Mouse (Mus musculus) ZHBTc4 (cell line): Measurements from ENCODE around the gene Ostf1.

Experiments used
- DNase-seq: peaks from one replicate; pipeline ENCODE4 v3.0.0-alpha.2; 2011; ENCODE audit warnings: low read depth, low spot score

Ostf1 gene

GRCm38 (mm10) chr19:18631644-18632219 is at the start of gene Ostf1, which contains the start of gene Nmrk1:
Gene Ostf1, minus strand, starts transcription at chr19:18631823.
Gene Nmrk1, plus strand, starts transcription at chr19:18631950.
- DNase-seq: peak; percentile 97

DNA sequence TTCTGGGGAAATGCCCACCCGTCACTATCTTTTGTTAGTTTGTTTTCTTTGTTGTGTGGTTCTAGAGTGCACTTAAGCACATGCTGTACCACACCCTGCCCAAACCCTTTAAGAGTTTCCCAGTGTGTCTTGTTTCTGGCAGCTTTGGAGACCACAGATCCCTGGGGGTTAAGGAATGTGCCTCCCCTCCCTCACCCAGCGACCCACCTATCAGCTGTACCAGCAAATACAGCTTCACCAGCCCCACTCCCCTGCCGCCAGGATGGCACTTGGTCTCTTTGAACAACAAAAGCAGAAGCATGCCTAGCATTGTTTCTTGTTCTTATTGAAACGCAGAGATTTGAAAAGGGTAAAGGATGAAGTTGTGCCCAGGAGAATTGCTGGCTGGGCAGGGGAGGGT is 41.5 kb upstream of the Ostf1 start:
- DNase-seq: peak; percentile 93

GRCm38 (mm10) chr19:18672498-18672897 is 40.9 kb upstream of the Ostf1 start:
- no peak for DNase-seq

DNA sequence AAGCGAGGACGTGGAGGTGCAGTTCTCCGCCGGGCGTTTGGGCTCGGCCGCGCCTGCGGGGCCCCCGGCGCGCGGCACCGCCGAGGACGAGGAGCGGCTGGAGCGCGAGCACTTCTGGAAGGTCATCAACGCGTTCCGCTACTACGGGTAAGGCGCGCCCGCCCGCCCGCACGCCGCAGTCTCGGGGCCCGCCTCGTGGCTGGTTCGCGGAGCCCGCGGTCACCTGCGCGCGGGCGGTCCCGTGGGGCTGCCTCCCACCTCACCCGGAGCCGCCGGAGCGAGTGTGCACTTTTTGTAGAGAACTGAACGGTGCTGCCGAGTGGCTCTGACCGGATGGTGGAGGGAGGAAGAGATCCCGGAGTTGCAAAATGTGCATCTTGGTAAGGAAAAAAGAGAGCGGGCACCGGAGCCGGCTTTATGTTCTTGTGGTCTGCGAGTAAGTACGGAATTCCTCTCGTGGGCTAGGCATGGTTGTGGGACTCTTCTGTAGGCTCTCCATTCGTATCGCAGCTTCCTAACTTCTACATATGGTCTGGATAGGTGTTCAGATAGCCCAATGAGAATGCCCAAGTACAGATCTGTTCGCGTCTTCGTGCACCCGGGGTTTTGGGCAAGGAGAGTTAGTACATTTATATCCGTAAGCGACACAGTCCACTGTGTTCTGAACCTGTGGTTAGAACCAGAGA is 39.6 kb upstream of the Ostf1 start:
- peak; percentile 60 for DNase-seq

DNA sequence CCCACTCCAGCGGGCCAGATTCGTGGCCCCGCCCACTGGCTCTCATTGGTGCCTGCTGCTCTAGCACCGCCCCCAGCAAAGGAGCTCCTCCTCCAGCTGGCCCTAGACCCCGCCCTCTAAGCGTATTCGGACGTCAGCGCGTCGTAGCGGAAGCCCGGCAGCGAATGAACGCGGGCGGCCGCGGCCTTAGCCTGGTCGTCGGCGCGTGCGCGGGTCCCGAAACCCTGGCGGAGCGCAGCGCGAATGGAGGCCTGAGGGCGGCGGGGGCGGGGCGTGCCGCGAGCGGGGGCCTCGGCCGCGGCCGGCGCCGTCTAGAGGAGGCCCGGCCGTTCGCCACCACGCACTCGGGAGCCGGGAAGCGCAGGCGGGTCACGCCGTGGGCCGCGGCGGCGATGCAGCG is 39.0 kb upstream of the Ostf1 start, which contains the start of gene Carnmt1:
TSS of gene Carnmt1 (plus strand) at position 157 of the 400 bp plus-strand sequence.
- DNase-seq: peak; percentile 99

- no peak for DNase-seq
Measured at GRCm38 (mm10) chr19:18669551-18669950, 37.9 kb upstream of the Ostf1 start.

- no peak for DNase-seq
Measured at GRCm38 (mm10) chr19:18666966-18667365, 35.3 kb upstream of the Ostf1 start.

- peak; percentile 67 for DNase-seq
Measured at GRCm38 (mm10) chr19:18663904-18664303, 32.3 kb upstream of the Ostf1 start.

DNA sequence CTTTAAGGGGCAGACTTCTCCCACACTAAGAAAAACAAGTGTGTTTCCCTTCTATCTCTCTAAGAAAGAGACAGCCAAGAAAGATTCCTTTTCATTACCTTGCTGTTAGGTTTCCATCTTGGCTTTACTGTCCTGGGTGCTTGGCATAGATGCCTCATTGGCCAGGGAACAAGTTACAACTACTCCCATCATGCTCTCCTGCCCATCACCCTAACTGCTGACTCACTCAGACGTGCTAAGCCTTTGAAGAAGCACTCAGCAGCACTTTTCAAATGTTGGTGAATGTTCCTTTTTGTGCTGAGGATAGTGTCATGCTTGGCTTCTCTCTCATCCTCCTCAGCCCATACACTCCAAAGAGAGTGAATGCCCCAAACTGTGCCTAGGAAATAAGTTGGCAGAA is 30.1 kb upstream of the Ostf1 start:
- DNase-seq: no peak

DNA sequence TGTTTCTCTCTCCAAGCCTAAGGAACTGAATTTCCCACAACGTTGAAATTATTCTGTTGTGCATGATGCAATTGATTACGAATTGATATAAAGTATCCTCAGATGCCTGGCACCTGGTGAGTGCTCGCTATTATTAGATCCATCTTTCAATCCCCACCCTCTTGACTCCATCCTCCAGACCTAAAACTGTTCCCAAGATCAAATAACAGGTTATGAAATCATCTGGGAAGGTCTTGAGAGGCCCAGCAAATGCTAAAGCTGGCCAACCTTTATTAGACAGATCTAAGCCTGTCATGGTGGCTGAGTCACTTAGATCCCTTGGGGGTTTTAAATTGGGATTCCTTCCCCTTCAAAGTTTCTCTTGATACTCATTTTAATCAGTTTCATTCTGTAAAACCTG is 28.8 kb upstream of the Ostf1 start:
- DNase-seq: no peak

- no peak for DNase-seq
Measured at GRCm38 (mm10) chr19:18659349-18659748, 27.7 kb upstream of the Ostf1 start.

DNA sequence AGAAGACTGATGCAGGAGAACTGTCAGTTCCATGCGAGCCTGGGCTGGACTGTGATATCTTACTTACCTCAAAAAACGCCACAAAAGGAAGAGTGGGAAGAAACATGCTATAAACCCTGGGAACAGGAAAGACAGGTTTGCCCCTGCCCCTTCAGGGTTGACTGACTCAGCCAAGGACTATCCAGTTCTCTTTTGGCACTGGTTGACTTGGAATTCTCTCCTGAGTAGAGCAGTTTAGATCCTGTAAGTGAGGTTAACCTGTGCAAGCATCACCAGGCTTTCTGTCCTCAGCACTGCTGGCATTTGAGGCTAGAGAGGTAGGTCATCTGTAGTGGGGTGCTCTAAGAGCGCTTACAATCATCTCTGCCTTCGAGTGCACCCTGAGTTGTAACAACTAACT is 26.9 kb upstream of the Ostf1 start:
- DNase-seq: no peak

- peak; percentile 21 for DNase-seq
Measured at GRCm38 (mm10) chr19:18655999-18656398, 24.4 kb upstream of the Ostf1 start.

GRCm38 (mm10) chr19:18654984-18655383 is 23.4 kb upstream of the Ostf1 start:
- DNase-seq: no peak

DNA sequence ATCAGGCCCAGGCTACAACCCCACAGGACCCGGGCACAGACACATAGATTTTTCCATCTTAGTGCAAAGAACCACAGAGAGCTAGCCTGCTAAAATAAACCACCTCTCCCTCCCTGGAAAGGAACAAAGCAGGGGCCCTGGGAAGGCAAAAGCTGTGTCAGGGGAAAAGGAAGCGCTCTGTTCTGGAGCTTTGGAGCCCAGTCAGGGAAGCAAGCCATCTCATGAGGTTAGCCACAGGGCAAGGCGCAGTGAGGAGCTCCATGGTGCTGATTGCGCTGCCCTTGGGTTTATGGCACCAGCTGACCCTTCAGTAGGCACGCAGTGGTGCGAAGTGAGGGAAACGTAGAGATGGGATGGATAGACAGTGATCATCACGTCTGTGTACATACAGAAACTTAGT is 22.7 kb upstream of the Ostf1 start:
- DNase-seq: no peak

DNA sequence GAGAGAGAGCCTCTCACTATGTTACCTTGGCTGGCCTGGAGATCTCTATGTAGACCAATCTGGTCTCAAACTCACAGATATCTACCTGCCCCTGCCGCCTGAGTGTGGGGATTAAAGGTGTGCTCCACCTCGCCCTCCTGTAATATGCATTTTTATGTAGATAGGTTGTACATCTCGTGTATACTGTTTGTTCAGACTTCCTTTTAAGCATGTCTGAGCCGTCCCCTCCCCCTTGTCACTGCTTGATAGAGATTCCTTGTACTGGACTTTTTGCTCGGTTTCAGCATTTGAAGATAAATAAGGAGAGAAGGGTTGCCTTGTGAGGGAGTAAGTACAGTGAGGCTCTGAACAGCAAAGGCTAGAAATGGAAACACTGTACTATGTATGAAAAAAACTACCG is 21.4 kb upstream of the Ostf1 start:
- DNase-seq: no peak

- no peak for DNase-seq
Measured at GRCm38 (mm10) chr19:18652592-18652991, 21.0 kb upstream of the Ostf1 start.

DNA sequence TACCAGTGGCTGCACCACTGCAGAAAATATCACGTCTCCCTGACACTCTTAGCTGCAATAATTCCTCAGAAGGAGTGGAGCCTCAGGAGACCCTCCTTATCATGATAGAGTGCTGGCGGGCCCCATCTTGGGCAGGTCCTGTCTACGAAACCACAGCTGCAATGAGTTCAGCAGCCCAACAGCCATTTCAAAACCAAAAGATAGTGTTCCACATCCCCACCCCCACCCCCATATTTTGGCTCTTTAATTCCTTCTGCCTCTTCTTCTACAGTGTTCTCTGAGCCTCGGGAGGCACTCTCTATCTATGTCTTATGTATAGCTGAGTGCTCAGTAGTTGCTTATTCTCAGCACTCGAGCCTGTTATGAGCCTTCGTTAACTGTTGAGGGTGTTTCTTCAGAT is 18.9 kb upstream of the Ostf1 start:
- DNase-seq: no peak

DNA sequence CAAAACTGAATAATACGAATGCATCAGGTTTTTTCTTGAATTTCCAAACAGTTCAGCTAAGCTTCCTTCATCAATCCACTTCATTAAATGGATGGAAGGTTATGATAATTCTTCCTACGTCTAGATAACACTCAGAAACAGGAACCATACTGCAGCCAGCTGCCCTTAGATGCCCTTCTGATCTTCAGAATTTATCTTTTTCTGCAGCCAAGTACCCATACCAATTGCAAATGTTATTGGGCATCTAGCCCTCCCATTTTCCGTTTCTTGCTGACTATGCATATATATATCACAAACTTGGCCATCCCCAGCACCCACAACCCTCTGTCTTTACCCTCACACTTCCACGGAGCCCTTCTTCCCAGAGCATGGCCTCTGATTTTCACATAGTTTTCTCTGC is 18.3 kb upstream of the Ostf1 start:
- DNase-seq: no peak

GRCm38 (mm10) chr19:18648558-18648945 is 16.9 kb upstream of the Ostf1 start:
- no peak for DNase-seq

GRCm38 (mm10) chr19:18647775-18648557 is 16.3 kb upstream of the Ostf1 start:
- DNase-seq: no peak

DNA sequence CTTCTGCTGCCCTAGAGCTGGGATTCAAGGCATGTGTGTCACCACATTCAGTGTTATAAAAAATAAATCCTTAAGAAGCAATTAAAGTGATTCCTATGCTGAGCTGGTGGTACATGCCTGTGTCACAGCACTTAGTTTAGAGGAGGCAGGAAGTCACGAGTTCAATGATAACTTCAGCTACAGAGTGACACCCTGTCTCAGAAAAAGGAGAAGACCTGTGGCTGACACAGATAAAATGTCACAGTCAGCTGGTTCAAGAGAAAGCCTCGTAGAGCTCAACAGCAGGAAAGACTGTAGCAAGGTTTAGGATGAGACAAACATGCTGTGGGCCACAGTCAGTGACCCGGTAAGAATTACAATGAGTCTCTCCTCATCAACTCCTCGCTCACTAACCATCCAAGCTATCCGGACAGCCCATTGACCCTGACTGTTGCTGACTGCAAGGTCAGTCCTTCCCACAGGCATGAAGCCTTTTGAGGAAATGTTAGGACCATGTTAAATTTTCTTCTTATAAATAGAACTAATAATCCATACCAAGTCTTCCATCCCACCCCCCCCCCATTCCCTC is 15.3 kb upstream of the Ostf1 start:
- no peak for DNase-seq
